Comparison of ENCODE assay signal across 8 mouse cellular contexts in the genomic region with DNA sequence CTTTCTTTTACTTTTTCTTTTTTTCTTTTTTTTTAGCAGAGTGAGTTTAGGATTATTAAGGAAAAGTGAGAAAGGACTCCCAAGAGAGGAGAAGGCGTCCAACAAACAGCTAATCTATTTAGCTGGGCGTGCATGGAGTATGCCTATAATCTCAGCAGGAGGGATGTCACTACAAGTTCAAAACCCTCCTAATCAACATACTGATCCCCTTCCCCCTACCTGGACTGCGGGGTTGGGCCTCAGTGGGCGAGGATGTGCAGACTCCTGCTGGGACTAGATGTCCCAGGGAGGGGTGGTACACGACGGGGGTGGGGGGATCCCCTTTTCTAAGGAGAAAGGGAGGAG. TPM values are rescaled to one million over a fixed set of nuclear protein-coding genes. Genes with fewer than 3 reads are reported as not detected.
DNase-seq lines count a peak whose midpoint lies in the region; ATAC-seq lines count a peak whose summit lies in the region.

No protein-coding gene starts in this region.

- H3K27me3 ChIP-seq in lung, embryonic 16.5 days (ENCODE audit: control insufficient read depth, insufficient read depth, low read depth, low read length): no peaks in the 10 kb centered on the region
- peaks cover 19% of the 10 kb centered on the region for H3K27me3 ChIP-seq in limb, embryonic 12.5 days
- H3K27me3 ChIP-seq in stomach, embryonic 14.5 days (ENCODE audit: control insufficient read depth, insufficient read depth, low read length): no peaks in the 10 kb centered on the region

- WGBS in lung, embryonic 16.5 days: 2% methylated on average over 6 of the region's 6 CpGs
- WGBS in limb, embryonic 12.5 days: 0% methylated on average over 6 of the region's 6 CpGs
- WGBS in stomach, embryonic 14.5 days: 0% methylated on average over 6 of the region's 6 CpGs

- H3K36me3 ChIP-seq in lung, embryonic 16.5 days (ENCODE audit: control insufficient read depth, insufficient read depth, low read length): no peaks in the 10 kb centered on the region
- no peaks in the 10 kb centered on the region for H3K36me3 ChIP-seq in limb, embryonic 12.5 days
- H3K36me3 ChIP-seq in stomach, embryonic 14.5 days (ENCODE audit: control insufficient read depth, insufficient read depth, low read length): no peaks in the 10 kb centered on the region

- DNase-seq in lung, postnatal 4 days: no peak
- peak; percentile 66 for DNase-seq in embryo, embryonic 11 days
- DNase-seq in cerebellum, adult 18-20 months: no peak
- DNase-seq in ovary, adult 18-20 months (ENCODE audit: low spot score): no peak
- no peak for DNase-seq in gastrocnemius, adult 8-10 months (ENCODE audit: low spot score in 2 of 2)

- peak overlapping the region; percentile 65 for H3K9ac ChIP-seq in lung, embryonic 16.5 days (ENCODE audit: low read length)
- peak overlapping the region; percentile 51 for H3K9ac ChIP-seq in limb, embryonic 12.5 days (replicated peaks)
- peak overlapping the region; percentile 30; the same call in 1 of the 2 replicates for H3K9ac ChIP-seq in stomach, embryonic 14.5 days (replicated peaks; ENCODE audit: low read depth, low read length)

- H3K4me2 ChIP-seq in lung, embryonic 16.5 days (ENCODE audit: low read depth, low read length): peak overlapping the region; percentile 74
- peak overlapping the region; percentile 64 for H3K4me2 ChIP-seq in limb, embryonic 12.5 days
- H3K4me2 ChIP-seq in stomach, embryonic 14.5 days (replicated peaks; ENCODE audit: low read depth, low read length): peak overlapping the region; percentile 68

- peak overlapping the region; percentile 66 for H3K27ac ChIP-seq in lung, embryonic 16.5 days (ENCODE audit: low read length)
- H3K27ac ChIP-seq in limb, embryonic 12.5 days: peak overlapping the region; percentile 59; the same call in 1 of the 2 replicates
- peak overlapping the region; percentile 58; the same call in 1 of the 2 replicates for H3K27ac ChIP-seq in stomach, embryonic 14.5 days (ENCODE audit: low read length)

- peak overlapping the region; percentile 50 for H3K4me3 ChIP-seq in lung, embryonic 16.5 days (ENCODE audit: low read length)
- H3K4me3 ChIP-seq in limb, embryonic 12.5 days (replicated peaks): peak overlapping the region; percentile 45
- H3K4me3 ChIP-seq in stomach, embryonic 14.5 days (ENCODE audit: low read depth, low read length): peak overlapping the region; percentile 43

- peaks cover 4% of the 10 kb centered on the region; the same call in 1 of the 2 replicates for H3K4me1 ChIP-seq in lung, embryonic 16.5 days (replicated peaks; ENCODE audit: control insufficient read depth, insufficient read depth, low read length)
- peaks cover 8% of the 10 kb centered on the region; the same call in 1 of the 2 replicates for H3K4me1 ChIP-seq in limb, embryonic 12.5 days (replicated peaks)
- 0 out of 2 replicates have a peak, but pooled peaks cover 10% of the 10 kb centered on the region for H3K4me1 ChIP-seq in stomach, embryonic 14.5 days (ENCODE audit: control insufficient read depth, insufficient read depth, low read length)

- H3K9me3 ChIP-seq in lung, embryonic 16.5 days (ENCODE audit: control insufficient read depth, low read length): no peaks in the 10 kb centered on the region
- H3K9me3 ChIP-seq in limb, embryonic 12.5 days: no peaks in the 10 kb centered on the region
- H3K9me3 ChIP-seq in stomach, embryonic 14.5 days (ENCODE audit: control insufficient read depth, low read depth, low read length): no peaks in the 10 kb centered on the region

- peak; percentile 34 for ATAC-seq in lung, embryonic 16.5 days (ENCODE audit: low read depth)
- ATAC-seq in limb, embryonic 12.5 days (ENCODE audit: insufficient number of reproducible peaks, insufficient read depth, low FRiP score, low TSS enrichment, low read depth): no peak
- no peak for ATAC-seq in stomach, embryonic 14.5 days (ENCODE audit: insufficient number of reproducible peaks, insufficient read depth, low FRiP score, low read depth)

RNA-seq across cellular contexts. Expression of gene Gm12184, which starts 0.3 kb away (rescaled TPM):
- 1.7 and 2.6 TPM in 2 replicates for polyA plus RNA-seq in lung, embryonic 16.5 days (2015; fragmentation: Nextera tagmentation; extraction: Ambion mirVana)
- 4.2 and 13.6 TPM in 2 replicates for polyA plus RNA-seq in limb, embryonic 12.5 days (2016; fragmentation: Nextera tagmentation; extraction: Ambion mirVana)
- polyA plus RNA-seq in stomach, embryonic 14.5 days (2014; fragmentation: Nextera tagmentation; extraction: Ambion mirVana): 4.5 and 4.9 TPM in 2 replicates
- total RNA-seq in gastrocnemius, adult 8-10 months (2022): 1 to 10 TPM; 1.4 to 3.1 (median 1.8) TPM

RNA-seq across cellular contexts. Expression of gene Trim7, which starts 0.8 kb away (rescaled TPM):
- polyA plus RNA-seq in lung, embryonic 16.5 days (2015; fragmentation: Nextera tagmentation; extraction: Ambion mirVana): 0.51 and 1.2 TPM in 2 replicates
- 0.34 and 1.3 TPM in 2 replicates for polyA plus RNA-seq in limb, embryonic 12.5 days (2016; fragmentation: Nextera tagmentation; extraction: Ambion mirVana)
- polyA plus RNA-seq in stomach, embryonic 14.5 days (2014; fragmentation: Nextera tagmentation; extraction: Ambion mirVana): 1.4 and 2.1 TPM in 2 replicates
- 10 to 100 TPM; 25.5 to 30.8 (median 29.7) TPM for total RNA-seq in gastrocnemius, adult 8-10 months (2022)

RNA-seq across cellular contexts. Expression of gene Trim41, which starts 9.6 kb away (rescaled TPM):
- polyA plus RNA-seq in lung, embryonic 16.5 days (2015; fragmentation: Nextera tagmentation; extraction: Ambion mirVana): 6.4 and 6.6 TPM in 2 replicates
- 6.0 and 7.3 TPM in 2 replicates for polyA plus RNA-seq in limb, embryonic 12.5 days (2016; fragmentation: Nextera tagmentation; extraction: Ambion mirVana)
- polyA plus RNA-seq in stomach, embryonic 14.5 days (2014; fragmentation: Nextera tagmentation; extraction: Ambion mirVana): 5.8 and 6.2 TPM in 2 replicates
- 10 to 100 TPM; 13.7 to 25.0 (median 20.8) TPM for total RNA-seq in gastrocnemius, adult 8-10 months (2022)

RNA-seq across cellular contexts. Expression of gene Rack1, which starts 26.6 kb away (rescaled TPM):
- 657 and 669 TPM in 2 replicates for polyA plus RNA-seq in lung, embryonic 16.5 days (2015; fragmentation: Nextera tagmentation; extraction: Ambion mirVana)
- 646 and 685 TPM in 2 replicates for polyA plus RNA-seq in limb, embryonic 12.5 days (2016; fragmentation: Nextera tagmentation; extraction: Ambion mirVana)
- 984 TPM in 2 replicates for polyA plus RNA-seq in stomach, embryonic 14.5 days (2014; fragmentation: Nextera tagmentation; extraction: Ambion mirVana)
- 100 to 1,000 TPM; 411 to 495 (median 459) TPM for total RNA-seq in gastrocnemius, adult 8-10 months (2022)

RNA-seq across cellular contexts. Expression of gene Irgm1, which starts 44.8 kb away (rescaled TPM):
- 10.6 and 14.9 TPM in 2 replicates for polyA plus RNA-seq in lung, embryonic 16.5 days (2015; fragmentation: Nextera tagmentation; extraction: Ambion mirVana)
- polyA plus RNA-seq in limb, embryonic 12.5 days (2016; fragmentation: Nextera tagmentation; extraction: Ambion mirVana): 2.2 and 2.9 TPM in 2 replicates
- 12.9 and 13.2 TPM in 2 replicates for polyA plus RNA-seq in stomach, embryonic 14.5 days (2014; fragmentation: Nextera tagmentation; extraction: Ambion mirVana)
- 10 to 100 TPM; 12.0 to 13.7 (median 12.9) TPM for total RNA-seq in gastrocnemius, adult 8-10 months (2022)
